Mouse (Mus musculus) inflammation-experienced regulatory T-cells (primary cell): ENCODE results near the gene C2cd5. TPM values are rescaled to one million over a fixed set of nuclear protein-coding genes. Genes with fewer than 3 reads are reported as not detected.

Experiments used
- polyA plus RNA-seq, 2 experiments: library from polyadenylated mRNA; unstranded; fragments of 100-300 nt; shearing (Covaris generic); gene quantifications; one replicate each; pipeline ENCODE4 v1.2.1; 2017

The C2cd5 gene
- polyA plus RNA-seq: 10 to 100 TPM; 75.6 to 92.6 TPM

DNA sequence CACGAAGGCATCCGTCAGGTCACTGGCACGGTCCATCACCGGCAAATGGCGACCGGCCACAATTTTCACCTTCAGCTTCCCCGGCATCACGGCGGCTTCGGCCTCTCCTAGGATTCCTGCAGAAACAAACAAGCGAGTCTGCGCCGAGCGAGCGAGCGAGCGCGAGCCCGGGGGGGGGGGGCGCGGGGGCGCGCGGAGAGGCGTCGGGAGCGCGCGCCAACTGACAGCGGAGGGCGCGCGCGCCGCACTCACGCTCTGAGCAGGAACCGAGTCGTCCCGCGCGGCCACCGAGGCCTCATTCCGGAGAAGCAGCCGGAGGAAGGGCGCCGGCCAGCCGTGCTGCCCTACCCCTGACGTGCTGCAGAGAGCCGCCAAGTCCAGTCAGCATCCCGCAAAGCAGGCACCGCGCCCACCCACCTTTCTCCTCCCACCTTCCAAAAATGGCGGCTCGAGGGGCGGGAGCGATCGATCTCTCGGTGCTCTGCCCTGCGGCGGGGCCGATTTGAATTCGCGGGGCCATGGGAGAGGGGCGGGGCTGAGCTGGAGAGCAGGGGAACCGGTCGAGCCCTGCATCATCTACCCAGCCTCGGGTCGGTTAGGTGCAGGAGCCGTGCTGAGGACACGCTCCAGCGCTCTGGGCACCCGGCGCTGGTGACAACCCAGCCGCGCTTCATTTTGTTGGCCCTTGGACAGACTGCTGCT lies at the start of gene C2cd5:
TSS of gene C2cd5 (minus strand) at position 461 of the 702 bp plus-strand sequence.

DNA sequence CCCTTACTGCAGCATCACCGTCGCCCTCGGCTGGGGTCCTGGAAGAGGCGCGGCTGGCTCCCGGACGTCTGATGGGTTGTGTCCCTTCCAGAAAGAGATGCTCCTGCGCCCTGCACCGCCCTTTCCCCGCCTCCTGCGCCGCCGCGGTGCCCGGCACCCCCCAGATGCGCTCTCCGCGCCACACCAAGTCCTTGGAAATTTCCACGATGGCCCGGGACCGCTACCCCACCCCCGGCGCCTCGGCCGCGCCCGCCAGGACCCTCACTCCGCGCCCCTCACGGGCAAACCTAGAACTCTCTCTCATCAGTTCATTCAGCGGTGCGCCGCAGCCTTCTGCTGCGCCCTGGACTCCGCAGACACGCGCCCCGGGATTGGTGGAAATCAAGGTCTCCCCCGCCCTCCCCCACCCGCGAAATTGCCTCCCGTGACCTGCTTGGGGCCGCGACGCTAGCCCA lies 135.8 kb downstream of the C2cd5 start, which contains the start of gene St8sia1:
TSS of gene St8sia1 (minus strand) at position 377 of the 455 bp plus-strand sequence.

Other genes starting within 250 kb of the C2cd5 start
- 10 to 100 TPM; 11.7 to 16.9 TPM for gene St8sia1, start 135.7 kb downstream of the C2cd5 start, polyA plus RNA-seq
- 10 to 100 TPM; 60.2 to 78.2 TPM for gene Etnk1, start 67.1 kb upstream of the C2cd5 start, polyA plus RNA-seq